Mouse (Mus musculus) heart, embryonic 12.5 days (tissue): ENCODE measurements around the gene Evc. TPM values are rescaled to one million over a fixed set of nuclear protein-coding genes. Genes with fewer than 3 reads are reported as not detected.

Experiments
- ATAC-seq: fragments of 200-750 bp; cut with Nextera tagmentation; 2 replicates; pipeline ENCODE4 v1.8.0; 2017; ENCODE audit warnings: moderate TSS enrichment, moderate library complexity; ENCODE audit not compliant: insufficient number of reproducible peaks, low FRiP score
- H3K27ac ChIP-seq: fragments of 300-500 bp; sonication (generic); 2 replicates; pipeline ENCODE4 v1.5.1; 2016; ENCODE audit warnings: mild to moderate bottlenecking, moderate library complexity; ENCODE audit not compliant: poor library complexity, severe bottlenecking
- H3K27me3 ChIP-seq: fragments of 300-500 bp; sonication (generic); replicated peaks from 2 replicates; pipeline ENCODE4 v1.6.1; 2016; ENCODE audit warnings: mild to moderate bottlenecking, moderate library complexity
- H3K36me3 ChIP-seq: fragments of 300-500 bp; sonication (generic); 2 replicates; pipeline ENCODE4 v1.6.1; 2016; ENCODE audit warnings: mild to moderate bottlenecking, moderate library complexity
- H3K4me1 ChIP-seq: fragments of 300-500 bp; sonication (generic); replicated peaks from 2 replicates; pipeline ENCODE4 v1.6.1; 2016; ENCODE audit warnings: mild to moderate bottlenecking
- H3K4me2 ChIP-seq: fragments of 300-500 bp; sonication (generic); 2 replicates; pipeline ENCODE4 v1.6.1; 2016; ENCODE audit warnings: mild to moderate bottlenecking, moderate library complexity
- H3K4me3 ChIP-seq: fragments of 300-500 bp; sonication (generic); 2 replicates; pipeline ENCODE4 v1.5.1; 2016; ENCODE audit warnings: mild to moderate bottlenecking
- H3K9ac ChIP-seq: fragments of 300-500 bp; sonication (generic); 2 replicates; pipeline ENCODE4 v1.6.1; 2016; ENCODE audit warnings: mild to moderate bottlenecking, moderate library complexity
- H3K9me3 ChIP-seq: fragments of 300-500 bp; sonication (generic); replicated peaks from 2 replicates; pipeline ENCODE4 v1.6.1; 2016; ENCODE audit warnings: mild to moderate bottlenecking, moderate library complexity
- WGBS: fragments of 180-500 bp; shearing (Covaris S2); methylation state at CpG from one replicate; pipeline ENCODE4 v1.1.7; 2016; 5-methylcytosine and 5-hydroxymethylcytosine counted together
- polyA plus RNA-seq: library from polyadenylated mRNA; unstranded; fragments of >200 nt; fragmentation: Nextera tagmentation; extraction: Ambion mirVana; gene quantifications from 2 replicates; pipeline ENCODE4 v1.2.1, GENCODE M21; 2016

Gene Evc
- polyA plus RNA-seq, 1 experiment from 2014 or later = 7.9 TPM

GRCm38 (mm10) chr5:37252101-37252804 is 84.4 kb downstream of the Evc start:
- Histone ChIP-seq H3K4me1 (no peaks in the 10 kb centered on the region), H3K27me3 (peaks cover 13% of the 10 kb centered on the region), H3K9me3 (no peaks in the 10 kb centered on the region), H3K36me3 (no peaks in the 10 kb centered on the region), H3K9ac (no peak overlapping the region), H3K27ac (no peak overlapping the region), H3K4me2 (no peak overlapping the region), H3K4me3 (no peak overlapping the region)
- 69% methylated on average over 9 of the region's 9 CpGs for WGBS
- ATAC-seq = no peak

GRCm38 (mm10) chr5:37251596-37251995 is 85.1 kb downstream of the Evc start:
- Histone ChIP-seq H3K9me3 (no peaks in the 10 kb centered on the region), H3K4me1 (0 out of 2 replicates have a peak, but pooled peaks cover under 1% of the 10 kb centered on the region), H3K36me3 (no peaks in the 10 kb centered on the region), H3K4me2 (no peak overlapping the region), H3K4me3 (no peak overlapping the region), H3K27ac (no peak overlapping the region), H3K27me3 (peaks cover 19% of the 10 kb centered on the region), H3K9ac (no peak overlapping the region)
- no peak for ATAC-seq
- 56% methylated on average over 3 of the region's 3 CpGs for WGBS

GRCm38 (mm10) chr5:37248870-37249269 is 87.8 kb downstream of the Evc start:
- no peak overlapping the region for H3K4me3 ChIP-seq
- no peak for ATAC-seq
- H3K4me2 ChIP-seq = no peak overlapping the region
- no peak overlapping the region for H3K9ac ChIP-seq
- H3K27ac ChIP-seq = no peak overlapping the region
- no peaks in the 10 kb centered on the region for H3K36me3 ChIP-seq
- no peaks in the 10 kb centered on the region for H3K9me3 ChIP-seq
- 64% methylated on average over 3 of the region's 3 CpGs for WGBS
- H3K27me3 ChIP-seq = peaks cover 46% of the 10 kb centered on the region
- peaks cover 10% of the 10 kb centered on the region for H3K4me1 ChIP-seq

- no peak overlapping the region for H3K27ac ChIP-seq
- ATAC-seq = no peak
- H3K4me3 ChIP-seq = no peak overlapping the region
- H3K27me3 ChIP-seq = peaks cover 59% of the 10 kb centered on the region
- H3K4me2 ChIP-seq = no peak overlapping the region; the same call in 1 of the 2 replicates
- no peaks in the 10 kb centered on the region for H3K36me3 ChIP-seq
- no peak overlapping the region for H3K9ac ChIP-seq
- H3K4me1 ChIP-seq = peaks cover 10% of the 10 kb centered on the region
- WGBS = 38% methylated on average over 4 of the region's 4 CpGs
- H3K9me3 ChIP-seq = no peaks in the 10 kb centered on the region
These were observed 89.2 kb downstream of the Evc start for GRCm38 (mm10) chr5:37247456-37247855.

- WGBS = 2% methylated on average over 31 of the region's 37 CpGs
- Histone ChIP-seq H3K9me3 (no peaks in the 10 kb centered on the region), H3K4me2 (peak overlapping the region; percentile 76), H3K27me3 (peaks cover 71% of the 10 kb centered on the region), H3K36me3 (no peaks in the 10 kb centered on the region), H3K27ac (no peak overlapping the region), H3K4me1 (peaks cover 20% of the 10 kb centered on the region), H3K9ac (peak overlapping the region; percentile 61), H3K4me3 (peak overlapping the region; percentile 56)
- 0 out of 2 replicates have a peak, but pooled peaks have one; percentile 23 for ATAC-seq
These were observed 90.4 kb downstream of the Evc start for GRCm38 (mm10) chr5:37246138-37246910.

GRCm38 (mm10) chr5:37245651-37246050 is 91.0 kb downstream of the Evc start:
- no peak overlapping the region for H3K27ac ChIP-seq
- H3K27me3 ChIP-seq = peaks cover 77% of the 10 kb centered on the region
- H3K4me2 ChIP-seq = peak overlapping the region; percentile 76
- H3K4me3 ChIP-seq = peak overlapping the region; percentile 56
- 1% methylated on average over 33 of the region's 42 CpGs for WGBS
- H3K4me1 ChIP-seq = peaks cover 20% of the 10 kb centered on the region
- no peaks in the 10 kb centered on the region for H3K9me3 ChIP-seq
- no peaks in the 10 kb centered on the region for H3K36me3 ChIP-seq
- peak overlapping the region; percentile 61 for H3K9ac ChIP-seq
- 0 out of 2 replicates have a peak, but pooled peaks have one; percentile 26 for ATAC-seq

- Histone ChIP-seq H3K9me3 (no peaks in the 10 kb centered on the region), H3K27ac (no peak overlapping the region), H3K36me3 (no peaks in the 10 kb centered on the region), H3K4me1 (peaks cover 20% of the 10 kb centered on the region), H3K4me3 (peak overlapping the region; percentile 56; the same call in 1 of the 2 replicates), H3K27me3 (peaks cover 86% of the 10 kb centered on the region), H3K4me2 (peak overlapping the region; percentile 76), H3K9ac (no peak overlapping the region)
- ATAC-seq = no peak
- WGBS = 31% methylated on average over 9 of the region's 9 CpGs
These were observed 91.9 kb downstream of the Evc start for GRCm38 (mm10) chr5:37244666-37245242.

GRCm38 (mm10) chr5:37244161-37244560 is 92.5 kb downstream of the Evc start:
- no peak overlapping the region for H3K27ac ChIP-seq
- no peak overlapping the region for H3K4me3 ChIP-seq
- peaks cover 20% of the 10 kb centered on the region for H3K4me1 ChIP-seq
- ATAC-seq = no peak
- H3K9me3 ChIP-seq = no peaks in the 10 kb centered on the region
- H3K9ac ChIP-seq = no peak overlapping the region
- peak overlapping the region; percentile 14 for H3K4me2 ChIP-seq
- WGBS = 3% methylated on average over 13 of the region's 13 CpGs
- H3K27me3 ChIP-seq = peaks cover 92% of the 10 kb centered on the region
- H3K36me3 ChIP-seq = no peaks in the 10 kb centered on the region

GRCm38 (mm10) chr5:37243169-37243886 is 93.4 kb downstream of the Evc start:
- ATAC-seq = no peak
- no peak overlapping the region for H3K4me2 ChIP-seq
- H3K4me3 ChIP-seq = no peak overlapping the region
- peaks cover 90% of the 10 kb centered on the region for H3K27me3 ChIP-seq
- no peaks in the 10 kb centered on the region for H3K9me3 ChIP-seq
- WGBS = 2% methylated on average over 19 of the region's 19 CpGs
- H3K4me1 ChIP-seq = peaks cover 20% of the 10 kb centered on the region
- H3K27ac ChIP-seq = no peak overlapping the region
- H3K36me3 ChIP-seq = no peaks in the 10 kb centered on the region
- no peak overlapping the region for H3K9ac ChIP-seq

GRCm38 (mm10) chr5:37242360-37243168 is 94.1 kb downstream of the Evc start:
- Histone ChIP-seq H3K9ac (no peak overlapping the region), H3K27me3 (peaks cover 84% of the 10 kb centered on the region), H3K4me3 (peak overlapping the region; percentile 44), H3K4me1 (peaks cover 20% of the 10 kb centered on the region), H3K4me2 (peak overlapping the region; percentile 66), H3K36me3 (no peaks in the 10 kb centered on the region), H3K9me3 (no peaks in the 10 kb centered on the region), H3K27ac (no peak overlapping the region)
- 9% methylated on average over 44 of the region's 44 CpGs for WGBS
- no peak for ATAC-seq
